Mouse (Mus musculus) kidney, postnatal 0 days (tissue): ENCODE measurements at regions not wholly inside any gene's neighbourhood (a gene's known extent, or its start where the extent isn't known, plus 50 kb on each side); places are given as distances from the start of the nearest gene placed in this dataset.
A peak's percentile ranks its signal among the peaks of the same experiment; 100 is the strongest.

ENCODE experiments used
- ATAC-seq: fragments of 200-750 bp; cut with Nextera tagmentation; replicated peaks from 2 replicates; pipeline ENCODE4 v1.8.0; 2017; ENCODE audit warnings: low read depth, moderate number of reproducible peaks, moderate TSS enrichment, moderate library complexity; ENCODE audit not compliant: low FRiP score
- DNase-seq: peaks from one replicate; pipeline ENCODE4 v3.0.0-alpha.2; 2016; ENCODE audit warnings: low spot score
- H3K27ac ChIP-seq: fragments of 300-500 bp; sonication (generic); 2 replicates; pipeline ENCODE4 v1.5.1; 2014; ENCODE audit warnings: mild to moderate bottlenecking
- H3K27me3 ChIP-seq: fragments of 300-500 bp; sonication (generic); 2 replicates; pipeline ENCODE4 v1.6.1; 2014; ENCODE audit warnings: low read length, mixed read lengths; ENCODE audit not compliant: insufficient read depth
- H3K36me3 ChIP-seq: fragments of 300-500 bp; sonication (generic); 2 replicates; pipeline ENCODE4 v1.6.1; 2014; ENCODE audit warnings: low read length, mixed read lengths; ENCODE audit not compliant: insufficient read depth
- H3K4me1 ChIP-seq: fragments of 300-500 bp; sonication (generic); replicated peaks from 2 replicates; pipeline ENCODE4 v1.6.1; 2014; ENCODE audit warnings: antibody characterized with exemption, low read length, mixed read lengths; ENCODE audit not compliant: insufficient read depth
- H3K4me2 ChIP-seq: fragments of 300-500 bp; sonication (generic); 2 replicates; pipeline ENCODE4 v1.6.1; 2014; ENCODE audit warnings: mild to moderate bottlenecking, low read length, moderate library complexity, mixed read lengths
- H3K4me3 ChIP-seq: fragments of 300-500 bp; sonication (generic); replicated peaks from 2 replicates; pipeline ENCODE4 v1.5.1; 2014; ENCODE audit warnings: low read depth, low read length
- H3K9ac ChIP-seq: fragments of 300-500 bp; sonication (generic); 2 replicates; pipeline ENCODE4 v1.6.1; 2014; ENCODE audit warnings: low read depth, low read length
- H3K9me3 ChIP-seq: fragments of 300-500 bp; sonication (generic); replicated peaks from 2 replicates; pipeline ENCODE4 v1.6.1; 2016; ENCODE audit warnings: low read length, inconsistent platforms, mixed read lengths
- CTCF ChIP-seq: IDR thresholded peaks from 2 replicates; pipeline ENCODE4 v1.5.1; 2016; ENCODE audit warnings: antibody characterized with exemption, low read depth, mild to moderate bottlenecking, moderate library complexity
- WGBS: fragments of 180-500 bp; shearing (Covaris S2); extraction: QIAGEN DNeasy Blood & Tissue Kit; methylation state at CpG from one replicate; pipeline ENCODE4 v1.1.7; 2014; 5-methylcytosine and 5-hydroxymethylcytosine counted together

GRCm38 (mm10) chr13:90371415-90372150, 282.2 kb upstream of the Xrcc4 start:
- ATAC-seq (no peak), DNase-seq (peak; percentile 36)
- Histone ChIP-seq H3K36me3 (no peaks in the 10 kb centered on the region), H3K9me3 (no peaks in the 10 kb centered on the region), H3K27me3 (no peaks in the 10 kb centered on the region), H3K4me2 (no peak overlapping the region), H3K9ac (no peak overlapping the region), H3K27ac (no peak overlapping the region), H3K4me1 (no peaks in the 10 kb centered on the region), H3K4me3 (no peak overlapping the region)
- no peak for TF ChIP-seq CTCF
- WGBS = 46% methylated on average over 4 of the region's 4 CpGs

- Histone ChIP-seq H3K36me3 (no peaks in the 10 kb centered on the region), H3K27ac (no peak overlapping the region), H3K4me1 (no peaks in the 10 kb centered on the region), H3K4me3 (no peak overlapping the region), H3K9me3 (no peaks in the 10 kb centered on the region), H3K9ac (no peak overlapping the region), H3K4me2 (no peak overlapping the region), H3K27me3 (no peaks in the 10 kb centered on the region)
- DNase-seq = no peak
- WGBS = 42% methylated on average over 3 of the region's 3 CpGs
- ATAC-seq = no peak; the same call in 1 of the 2 replicates
- TF ChIP-seq CTCF = no peak
Observed at GRCm38 (mm10) chr13:90370746-90371414, 281.5 kb upstream of the Xrcc4 start.

- H3K36me3 ChIP-seq = no peaks in the 10 kb centered on the region
- no peak overlapping the region for H3K9ac ChIP-seq
- no peaks in the 10 kb centered on the region for H3K27me3 ChIP-seq
- DNase-seq (no peak), ATAC-seq (no peak)
- H3K4me3 ChIP-seq = no peak overlapping the region
- WGBS = 85% methylated on average over 4 of the region's 4 CpGs
- no peak for TF ChIP-seq CTCF
- H3K9me3 ChIP-seq = no peaks in the 10 kb centered on the region
- H3K27ac ChIP-seq = no peak overlapping the region
- no peaks in the 10 kb centered on the region for H3K4me1 ChIP-seq
- no peak overlapping the region for H3K4me2 ChIP-seq
Observed at GRCm38 (mm10) chr13:90364518-90365027, 275.2 kb upstream of the Xrcc4 start.

DNA sequence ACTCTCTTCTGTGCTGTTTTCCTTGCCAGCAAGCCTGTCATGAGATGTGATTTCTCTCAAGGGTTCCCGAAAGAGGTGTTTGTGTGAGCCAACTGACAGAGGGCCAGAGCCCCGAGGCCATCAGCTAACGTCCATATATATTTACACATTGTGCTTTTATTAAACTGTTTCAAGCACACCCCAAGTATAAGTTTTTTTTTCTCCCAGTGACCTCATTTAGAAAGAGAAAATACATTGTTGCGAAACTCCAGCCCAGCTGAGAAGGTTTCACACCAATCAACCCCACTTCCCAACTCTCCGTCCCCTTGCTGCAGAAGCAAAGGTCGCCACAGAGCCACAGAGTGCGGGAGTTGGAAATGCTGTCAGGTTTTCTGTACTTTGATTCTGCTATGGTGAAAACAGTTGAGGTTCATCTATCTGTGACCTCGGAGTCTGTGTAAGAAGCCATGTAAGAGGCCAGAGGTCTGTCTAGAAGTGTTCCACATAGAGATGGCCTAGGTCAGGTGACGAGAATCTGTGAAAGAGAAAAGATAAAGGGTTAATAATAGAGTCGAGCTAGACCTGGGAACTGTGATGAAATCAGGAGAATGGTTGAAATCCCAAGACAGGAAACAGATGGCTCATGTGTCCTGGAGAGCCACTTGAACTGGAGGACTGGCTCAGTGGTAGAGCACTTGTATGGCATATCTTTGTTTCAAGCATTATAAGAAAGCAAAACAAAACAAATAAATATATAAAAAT, 270.6 kb upstream of the Xrcc4 start:
- Histone ChIP-seq H3K27ac (no peak overlapping the region), H3K4me2 (no peak overlapping the region), H3K27me3 (no peaks in the 10 kb centered on the region), H3K4me1 (no peaks in the 10 kb centered on the region), H3K9ac (no peak overlapping the region), H3K9me3 (no peaks in the 10 kb centered on the region), H3K36me3 (no peaks in the 10 kb centered on the region), H3K4me3 (no peak overlapping the region)
- no peak for TF ChIP-seq CTCF
- WGBS = 60% methylated on average over 10 of the region's 10 CpGs
- ATAC-seq = no peak
- peak; percentile 27 for DNase-seq

- H3K4me1 ChIP-seq = no peaks in the 10 kb centered on the region
- no peaks in the 10 kb centered on the region for H3K9me3 ChIP-seq
- WGBS = 81% methylated on average over 1 of the region's 1 CpGs
- no peak overlapping the region for H3K9ac ChIP-seq
- H3K36me3 ChIP-seq = no peaks in the 10 kb centered on the region
- no peak overlapping the region for H3K4me2 ChIP-seq
- H3K4me3 ChIP-seq = no peak overlapping the region
- no peak for TF ChIP-seq CTCF
- no peak overlapping the region for H3K27ac ChIP-seq
- ATAC-seq (no peak), DNase-seq (peak; percentile 24)
- no peaks in the 10 kb centered on the region for H3K27me3 ChIP-seq
Observed at GRCm38 (mm10) chr13:90358149-90358548, 268.7 kb upstream of the Xrcc4 start.

- Histone ChIP-seq H3K4me2 (no peak overlapping the region), H3K27ac (no peak overlapping the region), H3K4me3 (no peak overlapping the region), H3K9ac (no peak overlapping the region), H3K36me3 (no peaks in the 10 kb centered on the region), H3K9me3 (no peaks in the 10 kb centered on the region), H3K4me1 (no peaks in the 10 kb centered on the region), H3K27me3 (no peaks in the 10 kb centered on the region)
- 93% methylated on average over 1 of the region's 1 CpGs for WGBS
- DNase-seq = no peak
- no peak for ATAC-seq
- no peak for TF ChIP-seq CTCF
Observed at GRCm38 (mm10) chr13:90355602-90356001, 266.2 kb upstream of the Xrcc4 start.
